Comparison of ENCODE assay signal across 18 mouse cellular contexts in genomic region chr7:3962017-3962416, GRCm38 (mm10). TPM values are rescaled to one million over a fixed set of nuclear protein-coding genes. Genes with fewer than 3 reads are reported as not detected.
A peak's percentile ranks its signal among the peaks of the same experiment; 100 is the strongest.
DNase-seq lines count a peak whose midpoint lies in the region; ATAC-seq lines count a peak whose summit lies in the region.
"Had no signal": no experiment of that assay in that cellular context is flagged by ENCODE, and none has a peak within 500 bp of the region (broad histone marks: within the 10 kb centered on the region; RNA-seq: fewer than 3 reads in every experiment).

No protein-coding gene starts in this region.

- peak; percentile 17 for DNase-seq in lung, postnatal 36 days
- no peak for DNase-seq in lung, adult 18-20 months
- DNase-seq in layer of hippocampus, adult 9-10 months (ENCODE audit: low spot score), result no peak
- no peak for DNase-seq in layer of hippocampus, postnatal 14 days (ENCODE audit: low spot score in 2 of 2)
- DNase-seq: adrenal gland, adult 2 months; adrenal gland, postnatal 10 days; adrenal gland, postnatal 25 days; cerebellum, adult 11 months; cerebellum, adult 18-20 months; cerebellum, adult 8-10 months; cerebellum, adult 9-11 months; cerebellum, postnatal 14 days; cerebellum, postnatal 36 days; embryo, embryonic 11 days had no signal

- ATAC-seq in megakaryocyte, adult 5-6 weeks (ENCODE audit: poor library complexity, severe bottlenecking), result peak; percentile 51; the same call in 1 of the 2 replicates
- ATAC-seq in monocyte, adult 5-6 weeks (replicated peaks; ENCODE audit: insufficient number of reproducible peaks, low FRiP score, low TSS enrichment, poor library complexity, severe bottlenecking), result 0 out of 2 replicates have a peak, but pooled peaks have one; percentile 56
- ATAC-seq: forebrain, embryonic 14.5 days had no signal

RNA-seq across cellular contexts. Expression of gene Lilra6, which starts 46.7 kb away (rescaled TPM):
- total RNA-seq in megakaryocyte, adult 5-6 weeks (2015), result 132 and 138 TPM in 2 replicates
- total RNA-seq in megakaryocyte, adult 5-6 weeks (2017), result 123 and 141 TPM in 2 replicates
- total RNA-seq in monocyte, adult 5-6 weeks (2017), result 3.5 to 19.0 TPM (median 14.2 TPM) in 3 replicates
- total RNA-seq in layer of hippocampus, postnatal 14 days (2021), result not detected
- total RNA-seq: ES-E14 had no signal
